In the genomic region with DNA sequence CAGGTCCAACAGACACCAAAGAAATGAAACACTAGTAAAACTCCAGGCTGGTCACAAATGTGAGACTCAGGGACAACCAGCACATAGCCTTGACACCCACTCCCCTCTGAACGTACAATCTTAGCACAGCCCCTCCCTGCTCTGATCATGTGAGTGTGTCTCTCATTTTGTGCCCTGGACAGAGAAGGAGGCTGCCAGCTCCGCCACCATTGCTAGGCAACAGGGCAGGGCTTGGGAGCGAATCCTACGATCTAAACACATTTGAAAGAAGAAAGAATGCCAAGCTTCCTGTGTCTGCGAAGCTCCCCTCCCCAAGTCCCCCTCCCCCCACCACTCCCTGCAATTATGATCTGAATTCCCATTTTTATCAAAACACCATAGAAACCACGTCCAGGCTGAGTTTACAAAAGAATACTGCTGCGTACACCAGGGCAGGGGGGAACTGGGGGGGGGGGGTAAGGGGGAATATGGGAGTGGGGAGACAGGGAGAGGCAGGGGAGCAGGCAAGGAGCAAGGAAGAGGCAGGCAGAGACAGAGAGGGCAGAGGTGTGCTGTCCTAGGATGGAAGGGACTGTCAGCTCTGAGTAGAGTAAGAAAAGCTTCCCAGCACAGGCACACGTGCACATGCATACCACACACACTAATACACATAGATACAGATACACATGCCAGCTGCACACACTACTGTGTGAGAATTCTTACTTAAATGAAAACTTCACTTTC, we compare ENCODE assay signal across 12 mouse cellular contexts. TPM values are rescaled to one million over a fixed set of nuclear protein-coding genes. Genes with fewer than 3 reads are reported as not detected.
DNase-seq lines count a peak whose midpoint lies in the region; ATAC-seq lines count a peak whose summit lies in the region.
"Had no signal": no experiment of that assay in that cellular context is flagged by ENCODE, and none has a peak within 500 bp of the region (broad histone marks: within the 10 kb centered on the region; RNA-seq: fewer than 3 reads in every experiment).

No protein-coding gene starts in this region.

- WGBS in limb, embryonic 12.5 days, result 49% methylated on average over 8 of the region's 8 CpGs
- 55% methylated on average over 8 of the region's 8 CpGs for WGBS in limb, embryonic 10.5 days
- WGBS in embryonic facial prominence, embryonic 10.5 days, result 39% methylated on average over 8 of the region's 8 CpGs
- 20% methylated on average over 8 of the region's 8 CpGs for WGBS in hindbrain, embryonic 10.5 days
- 24% methylated on average over 8 of the region's 8 CpGs for WGBS in neural tube, embryonic 14.5 days

- intact Hi-C loops in heart, postnatal 14 days (cut with DNase I), result no loop called here

- H3K4me3 ChIP-seq in limb, embryonic 12.5 days (replicated peaks), result no peak overlapping the region
- no peak overlapping the region for H3K4me3 ChIP-seq in limb, embryonic 10.5 days
- H3K4me3 ChIP-seq in embryonic facial prominence, embryonic 10.5 days, result 0 out of 2 replicates have a peak overlapping the region, but pooled peaks have one; percentile 16
- H3K4me3 ChIP-seq in hindbrain, embryonic 10.5 days, result peak overlapping the region; percentile 36
- H3K4me3 ChIP-seq in neural tube, embryonic 14.5 days (ENCODE audit: low read depth, low read length), result no peak overlapping the region
- H3K4me3 ChIP-seq: heart, embryonic 12.5 days; left cerebral cortex, adult 2 months had no signal

- no peak for DNase-seq in limb, embryonic 10.5 days (ENCODE audit: low spot score)
- peak; percentile 27 for DNase-seq in embryonic facial prominence, embryonic 10.5 days (ENCODE audit: low spot score)
- peak; percentile 53 for DNase-seq in hindbrain, embryonic 10.5 days (ENCODE audit: low spot score)
- DNase-seq in urinary bladder, adult 2 months (ENCODE audit: low spot score), result no peak
- DNase-seq in heart, postnatal 14 days, result no peak
- DNase-seq in kidney, adult 11 months, result no peak
- DNase-seq: thymus, postnatal 25 days had no signal

- peaks cover 5% of the 10 kb centered on the region; the same call in 1 of the 2 replicates for H3K27me3 ChIP-seq in limb, embryonic 12.5 days
- H3K27me3 ChIP-seq in limb, embryonic 10.5 days (ENCODE audit: low read depth, poor library complexity, severe bottlenecking), result no peaks in the 10 kb centered on the region
- H3K27me3 ChIP-seq in embryonic facial prominence, embryonic 10.5 days (replicated peaks; ENCODE audit: low read depth, poor library complexity, severe bottlenecking), result no peaks in the 10 kb centered on the region
- peaks cover 21% of the 10 kb centered on the region; the same call in 1 of the 2 replicates for H3K27me3 ChIP-seq in hindbrain, embryonic 10.5 days (ENCODE audit: insufficient read depth, poor library complexity, severe bottlenecking)
- H3K27me3 ChIP-seq in neural tube, embryonic 14.5 days (ENCODE audit: control insufficient read depth, insufficient read depth, low read length), result no peaks in the 10 kb centered on the region

- 0 out of 2 replicates have a peak overlapping the region, but pooled peaks have one; percentile 27 for H3K9ac ChIP-seq in limb, embryonic 12.5 days (replicated peaks)
- H3K9ac ChIP-seq in neural tube, embryonic 14.5 days (replicated peaks; ENCODE audit: low read depth, low read length), result no peak overlapping the region
- H3K9ac ChIP-seq: heart, embryonic 12.5 days had no signal

- no peak overlapping the region for H3K4me2 ChIP-seq in limb, embryonic 12.5 days
- peak overlapping the region; percentile 19; the same call in 1 of the 2 replicates for H3K4me2 ChIP-seq in neural tube, embryonic 14.5 days (ENCODE audit: low read depth, low read length)
- H3K4me2 ChIP-seq: heart, embryonic 12.5 days had no signal

- no peak for ATAC-seq in limb, embryonic 12.5 days (ENCODE audit: insufficient number of reproducible peaks, insufficient read depth, low FRiP score, low TSS enrichment, low read depth)
- ATAC-seq in neural tube, embryonic 14.5 days (ENCODE audit: low read depth), result peak; percentile 76; the same call in 1 of the 2 replicates
- ATAC-seq: lung, postnatal 0 days had no signal

- no peaks in the 10 kb centered on the region for H3K4me1 ChIP-seq in limb, embryonic 12.5 days (replicated peaks)
- peaks cover 8% of the 10 kb centered on the region for H3K4me1 ChIP-seq in limb, embryonic 10.5 days
- H3K4me1 ChIP-seq in embryonic facial prominence, embryonic 10.5 days, result peaks cover 13% of the 10 kb centered on the region
- H3K4me1 ChIP-seq in hindbrain, embryonic 10.5 days (replicated peaks), result peaks cover 18% of the 10 kb centered on the region
- no peaks in the 10 kb centered on the region; the same call in 1 of the 2 replicates for H3K4me1 ChIP-seq in neural tube, embryonic 14.5 days (ENCODE audit: control insufficient read depth, insufficient read depth, low read length)
- H3K4me1 ChIP-seq: heart, embryonic 12.5 days had no signal

- H3K36me3 ChIP-seq in limb, embryonic 12.5 days, result no peaks in the 10 kb centered on the region
- no peaks in the 10 kb centered on the region for H3K36me3 ChIP-seq in limb, embryonic 10.5 days
- no peaks in the 10 kb centered on the region for H3K36me3 ChIP-seq in embryonic facial prominence, embryonic 10.5 days (replicated peaks)
- H3K36me3 ChIP-seq in hindbrain, embryonic 10.5 days, result no peaks in the 10 kb centered on the region
- no peaks in the 10 kb centered on the region for H3K36me3 ChIP-seq in neural tube, embryonic 14.5 days (ENCODE audit: control insufficient read depth, insufficient read depth, low read length)
- H3K36me3 ChIP-seq: heart, embryonic 12.5 days had no signal

- no peak overlapping the region for H3K27ac ChIP-seq in limb, embryonic 12.5 days
- no peak overlapping the region for H3K27ac ChIP-seq in limb, embryonic 10.5 days
- H3K27ac ChIP-seq in embryonic facial prominence, embryonic 10.5 days (replicated peaks), result 0 out of 2 replicates have a peak overlapping the region, but pooled peaks have one; percentile 19
- H3K27ac ChIP-seq in hindbrain, embryonic 10.5 days, result peak overlapping the region; percentile 76
- no peak overlapping the region for H3K27ac ChIP-seq in neural tube, embryonic 14.5 days (ENCODE audit: low read depth, low read length)
- H3K27ac ChIP-seq: left cerebral cortex, adult 2 months had no signal

- 0 out of 2 replicates have a peak, but pooled peaks cover 6% of the 10 kb centered on the region for H3K9me3 ChIP-seq in limb, embryonic 12.5 days
- no peaks in the 10 kb centered on the region for H3K9me3 ChIP-seq in limb, embryonic 10.5 days (replicated peaks)
- H3K9me3 ChIP-seq in embryonic facial prominence, embryonic 10.5 days, result no peaks in the 10 kb centered on the region
- H3K9me3 ChIP-seq in hindbrain, embryonic 10.5 days, result no peaks in the 10 kb centered on the region
- H3K9me3 ChIP-seq in neural tube, embryonic 14.5 days (ENCODE audit: control insufficient read depth, low read length), result no peaks in the 10 kb centered on the region

RNA-seq across cellular contexts. Expression of gene Mrgbp, which starts 33.6 kb away (rescaled TPM):
- 39.8 and 44.3 TPM in 2 replicates for polyA plus RNA-seq in limb, embryonic 12.5 days (2016; fragmentation: Nextera tagmentation; extraction: Ambion mirVana)
- 33.8 and 38.3 TPM in 2 replicates for polyA plus RNA-seq in limb, embryonic 10.5 days (2016; fragmentation: Nextera tagmentation; extraction: Ambion mirVana)
- 34.6 and 35.1 TPM in 2 replicates for polyA plus RNA-seq in embryonic facial prominence, embryonic 10.5 days (2016; fragmentation: Nextera tagmentation; extraction: Ambion mirVana)
- polyA plus RNA-seq in hindbrain, embryonic 10.5 days (2016; fragmentation: Nextera tagmentation; extraction: Ambion mirVana), result 39.2 and 39.3 TPM in 2 replicates
- 40.0 and 41.8 TPM in 2 replicates for polyA plus RNA-seq in neural tube, embryonic 14.5 days (2014; fragmentation: Nextera tagmentation; extraction: Ambion mirVana)
- 21.8 and 27.0 TPM in 2 replicates for polyA plus RNA-seq in urinary bladder, adult 2 months (2012; rRNA removed)
- total RNA-seq in heart, postnatal 14 days (2021), result 10 to 100 TPM; 14.5 to 14.8 TPM

RNA-seq across cellular contexts. Expression of gene Ogfr, which starts 41.5 kb away (rescaled TPM):
- 93.0 and 96.7 TPM in 2 replicates for polyA plus RNA-seq in limb, embryonic 12.5 days (2016; fragmentation: Nextera tagmentation; extraction: Ambion mirVana)
- 107 and 112 TPM in 2 replicates for polyA plus RNA-seq in limb, embryonic 10.5 days (2016; fragmentation: Nextera tagmentation; extraction: Ambion mirVana)
- 104 and 107 TPM in 2 replicates for polyA plus RNA-seq in embryonic facial prominence, embryonic 10.5 days (2016; fragmentation: Nextera tagmentation; extraction: Ambion mirVana)
- polyA plus RNA-seq in hindbrain, embryonic 10.5 days (2016; fragmentation: Nextera tagmentation; extraction: Ambion mirVana), result 96.4 and 105 TPM in 2 replicates
- 87.9 and 92.3 TPM in 2 replicates for polyA plus RNA-seq in neural tube, embryonic 14.5 days (2014; fragmentation: Nextera tagmentation; extraction: Ambion mirVana)
- polyA plus RNA-seq in urinary bladder, adult 2 months (2012; rRNA removed), result 28.2 and 31.9 TPM in 2 replicates
- 10 to 100 TPM; 37.7 to 38.2 TPM for total RNA-seq in heart, postnatal 14 days (2021)

RNA-seq across cellular contexts. Expression of gene Ntsr1, which starts 47.8 kb away (rescaled TPM):
- polyA plus RNA-seq in limb, embryonic 12.5 days (2016; fragmentation: Nextera tagmentation; extraction: Ambion mirVana), result 0.08 TPM in 1 of 2 replicates, not detected in the other
- polyA plus RNA-seq in limb, embryonic 10.5 days (2016; fragmentation: Nextera tagmentation; extraction: Ambion mirVana), result 0.11 and 0.28 TPM in 2 replicates
- polyA plus RNA-seq in embryonic facial prominence, embryonic 10.5 days (2016; fragmentation: Nextera tagmentation; extraction: Ambion mirVana), result 0.16 and 0.35 TPM in 2 replicates
- 0.31 and 0.39 TPM in 2 replicates for polyA plus RNA-seq in hindbrain, embryonic 10.5 days (2016; fragmentation: Nextera tagmentation; extraction: Ambion mirVana)
- 1.6 and 2.3 TPM in 2 replicates for polyA plus RNA-seq in neural tube, embryonic 14.5 days (2014; fragmentation: Nextera tagmentation; extraction: Ambion mirVana)
- polyA plus RNA-seq in urinary bladder, adult 2 months (2012; rRNA removed), result 0.07 and 0.12 TPM in 2 replicates
- total RNA-seq in heart, postnatal 14 days (2021), result not detected

RNA-seq across cellular contexts. Expression of gene Col9a3, which starts 50.0 kb away (rescaled TPM):
- polyA plus RNA-seq in limb, embryonic 12.5 days (2016; fragmentation: Nextera tagmentation; extraction: Ambion mirVana), result 196 and 224 TPM in 2 replicates
- 4.0 and 30.1 TPM in 2 replicates for polyA plus RNA-seq in limb, embryonic 10.5 days (2016; fragmentation: Nextera tagmentation; extraction: Ambion mirVana)
- 12.2 and 12.3 TPM in 2 replicates for polyA plus RNA-seq in embryonic facial prominence, embryonic 10.5 days (2016; fragmentation: Nextera tagmentation; extraction: Ambion mirVana)
- polyA plus RNA-seq in hindbrain, embryonic 10.5 days (2016; fragmentation: Nextera tagmentation; extraction: Ambion mirVana), result 10.2 and 14.3 TPM in 2 replicates
- polyA plus RNA-seq in neural tube, embryonic 14.5 days (2014; fragmentation: Nextera tagmentation; extraction: Ambion mirVana), result 53.2 and 55.7 TPM in 2 replicates
- 1.5 and 1.7 TPM in 2 replicates for polyA plus RNA-seq in urinary bladder, adult 2 months (2012; rRNA removed)
- under 1 TPM; 0.46 to 0.50 TPM for total RNA-seq in heart, postnatal 14 days (2021)

Comparison
In these comparisons a context has a peak if more than half of its experiments do, and no peak if none do; other contexts are left out.
1. H3K27ac ChIP-seq: peak in embryonic facial prominence, embryonic 10.5 days (single experiment) and hindbrain, embryonic 10.5 days (single experiment); none in limb, embryonic 12.5 days (single experiment), limb, embryonic 10.5 days (single experiment) and neural tube, embryonic 14.5 days (single experiment).
2. H3K4me3 ChIP-seq: peak in embryonic facial prominence, embryonic 10.5 days (single experiment) and hindbrain, embryonic 10.5 days (single experiment); none in limb, embryonic 12.5 days (single experiment), limb, embryonic 10.5 days (single experiment) and neural tube, embryonic 14.5 days (single experiment).
3. DNase-seq: peak in embryonic facial prominence, embryonic 10.5 days (single experiment) and hindbrain, embryonic 10.5 days (single experiment); none in limb, embryonic 10.5 days (single experiment), urinary bladder, adult 2 months (single experiment), heart, postnatal 14 days (0 of 2) and kidney, adult 11 months (single experiment).